Mouse (Mus musculus) ES-E14 (cell line): ENCODE data around the gene Vps53. TPM values are rescaled to one million over a fixed set of nuclear protein-coding genes. Genes with fewer than 3 reads are reported as not detected.

Experiments used
- DNase-seq: peaks from one replicate; pipeline ENCODE4 v3.0.0-alpha.2; 2013; ENCODE audit warnings: low read depth, low spot score
- H3K27ac ChIP-seq: 2 replicates; pipeline ENCODE4 v1.5.1; 2012; ENCODE audit warnings: low read depth, mild to moderate bottlenecking, low read length, moderate library complexity, mixed read lengths; ENCODE audit not compliant: poor library complexity, insufficient read depth, severe bottlenecking
- H3K36me3 ChIP-seq: 2 replicates; pipeline ENCODE4 v1.6.1; 2012; ENCODE audit warnings: mild to moderate bottlenecking, low read length, moderate library complexity, mixed read lengths; ENCODE audit not compliant: control insufficient read depth, poor library complexity, insufficient read depth, severe bottlenecking
- H3K4me1 ChIP-seq, 2 experiments: fragments of 150-350 bp in 1 of 2; sonication (generic) in 1 of 2; 2 replicates each; pipeline ENCODE4 v1.6.1; 2012; ENCODE audit warnings: low read length in 2 of 2, mild to moderate bottlenecking in 1 of 2, mixed read lengths in 1 of 2; ENCODE audit not compliant: control insufficient read depth in 2 of 2, insufficient read depth in 2 of 2, poor library complexity in 1 of 2
- H3K4me3 ChIP-seq, 2 experiments: fragments of 150-350 bp in 1 of 2; sonication (generic) in 1 of 2; 2 replicates each; pipeline ENCODE4 v1.5.1; 2012; ENCODE audit warnings: low read length in 2 of 2, low read depth in 1 of 2, mild to moderate bottlenecking in 1 of 2, mixed read lengths in 1 of 2; ENCODE audit not compliant: insufficient read depth in 1 of 2, poor library complexity in 1 of 2, severe bottlenecking in 1 of 2
- H3K9ac ChIP-seq: 2 replicates; pipeline ENCODE4 v1.6.1; 2012; ENCODE audit warnings: low read depth, mild to moderate bottlenecking, low read length, mixed read lengths; ENCODE audit not compliant: poor library complexity, insufficient read depth, severe bottlenecking
- H3K9me3 ChIP-seq: fragments of 150-350 bp; sonication (generic); 2 replicates; pipeline ENCODE4 v1.6.1; 2012; ENCODE audit warnings: low read depth, mild to moderate bottlenecking, low read length; ENCODE audit not compliant: control insufficient read depth, insufficient read depth
- CHD2 ChIP-seq: IDR thresholded peaks from 2 replicates; pipeline ENCODE4 v1.6.1; 2014; ENCODE audit warnings: mild to moderate bottlenecking, low read depth, low read length, inconsistent platforms
- HCFC1 ChIP-seq: IDR thresholded peaks from 2 replicates; pipeline ENCODE4 v1.6.1; 2012; ENCODE audit warnings: low read length, inconsistent platforms, borderline replicate concordance; ENCODE audit not compliant: insufficient read depth
- MAFK ChIP-seq: IDR thresholded peaks from 2 replicates; pipeline ENCODE4 v1.6.1; 2014; ENCODE audit warnings: mild to moderate bottlenecking, low read depth, low read length, inconsistent platforms; ENCODE audit not compliant: insufficient read depth
- ZC3H11A ChIP-seq: IDR thresholded peaks from 2 replicates; pipeline ENCODE4 v1.6.1; 2012; ENCODE audit warnings: low read depth, mild to moderate bottlenecking, inconsistent platforms, low read length, borderline replicate concordance
- ZNF384 ChIP-seq: IDR thresholded peaks from 2 replicates; pipeline ENCODE4 v1.6.1; 2012; ENCODE audit warnings: low read depth, low read length, inconsistent platforms
- in situ Hi-C, 2 experiments: fragments of 600-800 bp; cut with MboI; formaldehyde crosslinking; loops; one replicate each; pipeline ENCODE4 v1.15.1; 2025; ENCODE audit warnings: low sequenced_read_pairs in 2 of 2, inconsistent platforms in 1 of 2; ENCODE audit not compliant: unreplicated experiment in 2 of 2
- total RNA-seq: library from RNA; depleted of rRNA; stranded (reverse); fragments of 300-350 nt; gene quantifications from 2 replicates; pipeline ENCODE4 v1.2.3, GENCODE M21; 2012; rRNA removed

Vps53 gene
- total RNA-seq, 1 experiment = 20.3 TPM

GRCm38 (mm10) chr11:76000701-76001100, 178.7 kb downstream of the Vps53 start:
- no peak overlapping the region for H3K27ac ChIP-seq
- H3K4me1 ChIP-seq = 0 out of 4 replicates have a peak, but pooled peaks cover 0 to 2% of the 10 kb centered on the region in 2 experiments
- H3K9me3 ChIP-seq = no peaks in the 10 kb centered on the region
- TF ChIP-seq CHD2 (no peak), MAFK (no peak), ZC3H11A (no peak), ZNF384 (no peak), HCFC1 (no peak)
- no peak overlapping the region for H3K9ac ChIP-seq
- in situ Hi-C loops = no loop called here
- H3K4me3 ChIP-seq = no peak overlapping the region
- no peaks in the 10 kb centered on the region for H3K36me3 ChIP-seq
- no peak for DNase-seq

GRCm38 (mm10) chr11:75999440-76000155, 179.8 kb downstream of the Vps53 start, which contains the start of gene 1700016K19Rik:
Gene 1700016K19Rik (plus strand): TSS chr11:75999912.
- Histone ChIP-seq H3K9ac (peak within 1 kb of the TSS; percentile 8; the same call in 1 of the 2 replicates), H3K27ac (no peak within 1 kb of the TSS), H3K4me1 (0 out of 4 replicates have a peak, but pooled peaks cover 0 to 2% of the 10 kb centered on the region in 2 experiments), H3K36me3 (no peaks in the 10 kb centered on the region), H3K9me3 (no peaks in the 10 kb centered on the region), H3K4me3 (peak within 1 kb of the TSS; percentile 63 to 75)
- 0 out of 2 replicates have a peak, but pooled peaks have one; percentile 45 for TF ChIP-seq HCFC1
- TF ChIP-seq MAFK = no peak
- TF ChIP-seq CHD2 = no peak
- in situ Hi-C loops = no loop called here
- peak; percentile 83 for DNase-seq

Other genes starting within 250 kb of the Vps53 start
- 0.69 and 0.71 TPM in 2 replicates for gene Rph3al, start 241.2 kb downstream of the Vps53 start, total RNA-seq
- gene 1700016K19Rik, start 179.7 kb downstream of the Vps53 start, total RNA-seq = 0.63 and 1.2 TPM in 2 replicates
- gene Rflnb, start 151.9 kb downstream of the Vps53 start, total RNA-seq = 1.2 and 2.9 TPM in 2 replicates
- gene Fam57a, start within 50 bp of the Vps53 start, total RNA-seq = 10.6 and 11.3 TPM in 2 replicates
- 0.48 and 1.4 TPM in 2 replicates for gene Dbil5, start 38.0 kb upstream of the Vps53 start, total RNA-seq
- gene Gemin4, start 38.0 kb upstream of the Vps53 start, total RNA-seq = 26.1 and 34.0 TPM in 2 replicates
- 16.0 and 20.2 TPM in 2 replicates for gene Mrm3, start 64.1 kb upstream of the Vps53 start, total RNA-seq
- gene Glod4, start 64.1 kb upstream of the Vps53 start, total RNA-seq = 62.8 and 65.5 TPM in 2 replicates
- 42.5 and 48.0 TPM in 2 replicates for gene Nxn, start 219.5 kb upstream of the Vps53 start, total RNA-seq
- gene Timm22, start 227.3 kb upstream of the Vps53 start, total RNA-seq = 72.1 and 74.5 TPM in 2 replicates